Mouse (Mus musculus) C2C12 (cell line): Measurements from ENCODE around the gene Erf.

Experiments
- CTCF ChIP-seq: IDR thresholded peaks from one replicate; pipeline ENCODE4 v1.5.1; 2011; ENCODE audit not compliant: control insufficient read depth, insufficient read depth, insufficient read length
- MAX ChIP-seq: IDR thresholded peaks from one replicate; pipeline ENCODE4 v1.6.1; 2011; ENCODE audit warnings: mild to moderate bottlenecking, control low read depth
- USF1 ChIP-seq: IDR thresholded peaks from one replicate; pipeline ENCODE4 v1.6.1; 2011; ENCODE audit warnings: low read depth, mild to moderate bottlenecking, control low read depth, moderate library complexity

- TF ChIP-seq CTCF, result no peak
- no peak for TF ChIP-seq USF1
- TF ChIP-seq MAX, result no peak
These were observed 39.9 kb upstream of the Erf start for GRCm38 (mm10) chr7:25290463-25290862.
